Mouse (Mus musculus): ENCODE data around the gene Gm10486.
"Not testable (repeated sequence)": the region's sequence is repeated elsewhere in the genome, so short reads cannot be mapped to it uniquely, and the experiment has no call there.

Gm10486 gene

DNA sequence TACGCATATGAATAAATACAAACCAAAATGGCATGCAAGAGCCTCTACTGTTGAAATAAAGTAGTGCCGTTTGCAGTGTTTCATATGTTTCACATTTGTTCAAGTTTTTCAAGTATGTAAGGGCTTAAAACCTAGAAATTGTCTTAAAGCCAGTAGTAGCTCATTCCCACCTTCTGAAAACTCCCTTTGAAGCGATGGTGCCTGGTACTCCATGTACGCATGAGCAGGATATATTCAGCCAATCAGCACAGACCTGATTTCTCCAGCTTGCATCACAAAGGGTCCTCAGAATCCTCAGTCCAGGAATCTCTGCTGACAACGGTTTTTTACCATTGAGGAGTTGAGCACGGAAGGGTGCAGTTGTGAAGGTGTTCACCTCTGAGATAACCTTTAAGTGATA, at the start of gene Gm10486:
TSS of gene Gm10486 (plus strand) at position 301 of the 400 bp plus-strand sequence.
- not testable (repeated sequence) for DNase-seq (ENCODE audit: low read depth, low spot score)
